Mouse (Mus musculus): Measurements from ENCODE around the gene Klhl5.

- TF ChIP-seq POLR2A (IDR thresholded peaks at IDR 0.05; ENCODE audit: borderline replicate concordance, insufficient read depth, low read length) = no peak
- TF ChIP-seq CTCF (IDR thresholded peaks at IDR 0.05; ENCODE audit: borderline replicate concordance, insufficient read depth, low read depth, low read length) = no peak
Observed at GRCm38 (mm10) chr5:65163001-65163400, 55.7 kb downstream of the Klhl5 start.

Data from cerebellum, adult 2 months (tissue).